Mouse (Mus musculus) gastrocnemius, postnatal 10 days (tissue): ENCODE measurements around the gene Metap2. TPM values are rescaled to one million over a fixed set of nuclear protein-coding genes. Genes with fewer than 3 reads are reported as not detected.

Experiments
- DNase-seq: peaks from one replicate; pipeline ENCODE4 v3.0.0; 2021; ENCODE audit warnings: mixed read lengths
- total RNA-seq, 2 experiments: library from RNA; stranded (reverse); gene quantifications; 2 replicates each; pipeline ENCODE4 v1.2.3; 2021

Gene Metap2
- total RNA-seq, 2 experiments from 2014 or later: 200 to 203 TPM

DNA sequence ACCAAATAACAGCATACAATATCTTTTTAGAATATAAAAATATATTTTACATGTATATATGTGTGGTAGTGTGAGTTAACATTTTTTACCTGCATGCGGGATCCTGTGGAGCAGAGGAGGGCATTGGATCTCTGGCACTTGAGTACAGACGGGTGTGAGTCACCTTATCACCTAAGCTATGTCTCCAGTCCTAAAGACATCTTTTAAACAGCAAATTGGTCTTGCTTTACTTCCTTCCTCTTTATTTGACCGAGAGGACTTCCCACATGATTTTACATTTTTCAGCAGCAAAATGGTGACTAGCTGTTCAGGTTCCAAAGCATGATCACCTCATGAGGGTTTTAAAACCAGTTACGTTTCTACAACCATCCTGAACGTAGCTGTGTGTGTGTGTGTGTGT lies 14.4 kb upstream of the Metap2 start:
- no peak for DNase-seq

DNA sequence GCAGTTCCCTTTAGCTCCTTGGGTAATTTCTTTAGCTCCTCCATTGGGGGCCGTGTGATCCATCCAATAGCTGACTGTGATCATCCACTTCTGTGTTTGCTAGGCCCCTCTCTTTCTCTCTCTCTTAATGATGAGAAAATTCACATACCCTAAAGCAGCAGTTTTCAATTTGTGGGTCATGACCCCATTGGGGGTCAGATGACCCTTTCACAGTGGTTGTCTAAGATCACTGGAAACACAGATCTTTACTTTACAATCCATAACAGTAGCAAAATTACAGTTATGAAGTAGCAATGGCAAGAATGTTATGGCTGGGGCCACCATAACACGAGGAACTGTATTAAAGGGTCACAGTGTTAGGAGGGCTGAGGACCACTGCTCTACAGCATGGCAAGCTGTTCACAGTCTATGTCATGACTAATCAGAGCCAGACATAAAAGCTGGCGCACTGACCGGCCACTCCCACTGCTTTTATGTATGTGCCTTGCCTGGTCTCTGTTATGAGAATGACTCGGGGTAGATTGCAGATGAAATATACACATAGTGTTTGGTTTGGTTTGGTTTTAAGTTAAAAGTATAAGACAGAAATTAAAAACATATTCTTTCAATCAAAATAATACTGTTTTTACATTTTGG lies 13.0 kb upstream of the Metap2 start:
- no peak for DNase-seq

DNA sequence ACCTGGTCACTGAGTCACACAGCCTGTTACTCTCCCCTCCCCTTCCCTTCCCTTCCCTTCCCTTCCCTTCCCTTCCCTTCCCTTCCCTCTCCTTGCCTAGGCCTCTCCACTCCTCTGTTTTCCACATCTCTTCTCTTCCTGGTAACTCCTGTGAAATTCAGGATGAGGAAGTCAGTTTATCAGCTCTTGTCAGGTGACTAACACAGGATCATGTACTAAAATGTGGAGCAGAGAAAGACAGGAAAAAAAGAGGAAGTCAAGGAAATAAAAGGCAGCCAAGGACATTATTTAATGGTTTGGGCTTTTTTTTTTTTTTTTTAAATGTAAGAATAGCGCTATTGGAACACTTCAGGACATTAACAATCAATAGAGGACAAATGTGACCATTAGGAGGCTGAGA lies 12.1 kb upstream of the Metap2 start:
- no peak for DNase-seq

DNA sequence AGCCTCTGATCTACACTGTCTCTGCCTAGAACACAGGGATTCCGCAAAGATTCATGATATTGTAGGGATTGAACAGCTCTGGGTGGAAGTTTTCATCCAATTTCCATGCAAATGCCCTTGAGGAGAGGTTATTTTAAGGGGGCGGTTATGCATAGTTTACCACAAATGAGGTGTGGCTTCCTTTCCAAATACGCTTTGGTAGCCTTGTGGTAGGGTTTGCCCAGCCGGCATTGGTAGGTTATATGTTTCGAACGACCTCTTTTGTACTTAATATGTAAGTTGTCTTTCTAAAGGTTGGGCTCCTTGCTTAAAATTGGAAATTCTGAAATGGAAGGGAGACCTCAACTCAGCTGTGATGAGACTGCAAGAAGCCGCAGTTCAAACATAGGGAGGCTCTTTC lies 11.6 kb upstream of the Metap2 start:
- DNase-seq: no peak

DNA sequence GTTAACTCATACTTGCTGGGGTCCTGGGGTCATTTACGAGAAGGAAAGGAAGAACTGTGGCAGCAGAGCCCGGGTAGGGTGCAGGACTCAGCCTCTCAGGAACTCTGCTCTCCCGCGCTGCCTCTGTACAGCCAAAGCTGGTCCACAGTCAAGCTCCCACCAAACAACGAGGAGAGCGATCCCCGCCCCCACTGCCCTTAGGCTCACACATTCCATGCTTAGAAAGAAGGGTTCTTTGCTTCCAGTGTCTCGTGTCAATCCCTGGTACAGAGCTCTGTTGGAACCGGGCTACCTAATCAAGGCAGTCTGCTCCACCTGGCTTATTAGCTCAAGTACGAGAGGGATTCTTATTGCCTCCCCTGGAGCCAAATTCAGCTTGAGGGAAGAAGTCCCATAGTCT lies 10.5 kb upstream of the Metap2 start:
- DNase-seq: no peak

DNA sequence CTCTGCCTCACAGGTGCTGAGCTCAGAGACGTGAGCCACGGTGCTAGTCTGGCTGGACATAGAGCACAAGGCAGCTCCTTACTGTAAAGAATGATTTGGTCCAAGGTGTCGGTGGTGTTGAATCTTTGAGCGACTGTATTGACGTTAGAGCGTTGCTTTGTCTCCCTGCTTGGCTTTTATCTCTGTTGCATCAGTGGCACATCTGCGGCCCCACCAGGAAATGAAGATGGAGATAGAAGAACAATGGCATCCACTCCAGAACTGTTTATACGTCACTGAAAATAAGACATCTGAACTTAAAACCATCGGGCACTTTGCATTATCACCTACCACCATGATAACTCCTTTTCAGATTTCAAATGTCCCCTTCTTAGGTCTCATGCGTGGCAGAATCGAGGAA lies 3.0 kb upstream of the Metap2 start:
- DNase-seq: no peak

DNA sequence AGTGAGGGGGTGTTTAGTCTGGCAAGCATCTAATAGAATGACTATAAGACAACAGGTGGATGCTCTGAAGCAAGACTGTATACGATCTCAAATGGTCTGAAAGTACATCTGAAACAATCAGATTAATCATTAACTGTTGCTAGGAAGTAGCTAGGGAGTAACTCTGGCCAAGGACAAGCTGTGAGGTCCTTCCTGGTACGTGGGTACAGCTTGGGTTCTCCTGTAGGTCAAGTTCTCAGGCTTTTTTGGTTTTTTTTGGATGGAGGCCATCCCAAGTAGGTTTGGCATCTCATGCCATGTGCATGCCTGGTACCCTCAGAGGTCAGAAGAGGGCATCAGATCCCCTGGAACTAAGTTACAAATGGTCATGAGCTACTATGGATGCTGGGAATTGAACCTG lies 2.4 kb upstream of the Metap2 start:
- no peak for DNase-seq

DNA sequence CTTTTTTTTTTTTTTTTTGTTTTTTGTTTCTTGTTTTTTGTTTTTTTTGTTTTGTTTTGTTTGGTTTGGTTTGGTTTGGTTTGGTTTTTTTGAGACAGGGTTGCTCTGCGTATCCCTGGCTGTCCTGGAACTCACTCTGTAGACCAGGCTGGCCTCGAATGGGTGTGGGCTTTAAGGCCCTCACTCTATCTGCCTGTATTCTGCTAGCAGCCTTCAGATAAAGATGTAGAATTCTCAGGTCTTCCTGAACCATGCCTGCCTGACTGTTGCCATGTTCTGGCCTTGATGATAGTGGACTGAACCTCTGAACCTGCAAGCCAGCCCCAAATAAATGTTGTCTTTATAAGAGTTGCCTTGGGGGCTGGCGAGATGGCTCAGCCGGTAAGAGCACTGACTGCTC lies 4.3 kb downstream of the Metap2 start:
- DNase-seq: no peak

DNA sequence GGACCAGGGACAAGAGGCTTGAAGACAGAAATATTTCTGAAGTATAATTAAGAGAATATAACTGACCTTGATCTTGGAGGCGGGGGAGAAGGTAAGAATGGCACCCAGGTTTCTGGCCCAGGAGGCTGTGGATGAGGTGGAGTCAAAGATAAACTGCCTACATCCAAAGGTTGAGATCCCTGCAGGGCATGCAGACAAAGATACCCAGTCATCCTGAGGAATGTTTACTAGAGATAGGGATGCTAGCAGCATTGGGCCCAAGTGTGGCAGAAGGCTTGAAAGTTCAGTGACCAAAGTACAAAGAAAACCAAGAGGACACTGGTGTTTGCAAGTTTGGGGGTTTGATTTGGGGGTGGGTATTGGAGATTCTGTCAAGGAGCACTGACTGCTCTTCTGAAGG lies 5.9 kb downstream of the Metap2 start:
- no peak for DNase-seq

DNA sequence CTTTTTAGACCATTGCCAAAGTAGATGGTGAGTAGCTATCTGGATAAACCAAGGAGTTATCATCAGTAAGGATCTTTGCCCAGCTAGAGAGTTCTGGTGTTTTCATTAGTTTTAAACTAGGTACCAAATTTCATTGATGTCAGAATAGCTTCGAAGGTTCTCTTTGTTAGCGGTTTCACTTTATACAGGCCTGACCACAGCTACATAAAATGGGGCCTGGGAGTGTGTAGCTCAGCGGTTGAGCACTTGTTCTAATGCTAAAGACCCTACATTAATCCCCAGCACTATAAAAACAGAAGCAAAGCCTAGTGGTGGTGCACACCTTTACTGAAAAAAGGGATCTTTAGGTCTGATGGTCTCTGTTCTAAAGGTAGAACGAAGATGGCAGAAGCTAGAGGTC lies 6.3 kb downstream of the Metap2 start:
- DNase-seq: no peak

DNA sequence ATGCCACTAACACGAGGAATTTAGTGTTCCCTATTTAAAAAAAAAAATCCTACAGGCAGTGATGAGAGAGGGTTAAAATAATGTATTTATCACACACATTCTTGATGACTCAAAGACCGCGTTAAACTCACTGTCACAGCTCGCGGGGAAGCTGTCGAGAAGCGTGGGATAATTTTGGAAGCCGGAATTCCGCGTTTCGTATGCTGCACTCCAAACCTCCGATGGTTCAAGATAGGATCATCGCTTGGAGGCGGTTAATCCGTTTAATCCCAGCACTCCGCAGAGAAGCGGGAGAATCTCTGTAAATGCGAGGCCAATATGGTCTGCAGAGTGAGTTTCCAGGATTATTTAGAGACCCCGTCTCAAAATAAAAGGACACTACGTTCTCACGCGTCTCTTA lies 6.9 kb downstream of the Metap2 start:
- DNase-seq: no peak

DNA sequence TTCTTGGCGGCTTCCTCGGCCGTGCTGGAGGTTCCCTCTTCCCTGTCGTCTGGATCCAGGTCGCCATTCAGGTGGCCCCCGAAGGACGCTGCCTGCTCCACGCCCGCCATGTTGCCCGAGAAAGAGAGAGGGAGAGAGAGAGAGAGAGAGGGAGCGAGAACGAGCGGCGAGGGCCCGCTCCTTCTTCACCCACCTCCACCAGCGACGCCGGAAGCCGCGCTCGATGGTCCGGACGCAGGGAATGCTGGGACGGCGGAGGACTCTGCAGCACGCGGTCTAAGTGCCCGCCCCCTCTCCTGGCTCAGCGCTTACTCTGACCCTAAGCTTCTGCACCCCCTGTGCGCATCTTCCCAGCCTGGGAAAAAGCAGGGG lies 7.3 kb downstream of the Metap2 start:
- DNase-seq: peak; percentile 84

DNA sequence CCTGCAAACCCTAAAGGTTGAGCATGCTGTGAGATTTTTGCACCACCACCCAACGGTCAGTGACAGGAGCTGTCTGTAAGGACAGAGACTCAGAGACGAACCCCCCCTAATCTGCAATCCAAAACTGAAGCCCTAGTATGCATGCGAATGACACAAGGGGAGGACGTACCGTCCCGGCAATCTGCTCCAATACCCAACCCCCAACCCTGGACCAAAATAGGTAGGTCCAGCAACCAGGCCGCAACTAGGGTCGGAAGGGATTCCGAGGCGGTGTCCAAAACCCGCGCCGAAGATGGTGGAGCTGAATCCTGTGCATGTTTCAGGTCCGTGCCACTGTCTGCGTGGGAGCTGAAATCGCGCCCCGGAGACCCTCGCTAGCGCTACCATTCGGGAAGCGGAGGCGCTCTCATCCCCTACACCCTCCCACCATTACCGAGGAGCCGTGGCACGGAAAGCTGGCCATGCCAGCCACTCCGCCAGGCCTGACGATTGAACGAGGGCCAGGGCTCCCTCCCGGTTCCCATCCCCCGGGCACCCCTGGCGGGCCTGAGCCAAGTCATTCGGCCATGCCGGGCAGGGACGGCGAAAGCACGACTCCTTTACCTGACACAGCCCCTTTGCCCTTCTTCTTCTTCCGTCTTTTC lies 7.8 kb downstream of the Metap2 start:
- DNase-seq: peak; percentile 61

DNA sequence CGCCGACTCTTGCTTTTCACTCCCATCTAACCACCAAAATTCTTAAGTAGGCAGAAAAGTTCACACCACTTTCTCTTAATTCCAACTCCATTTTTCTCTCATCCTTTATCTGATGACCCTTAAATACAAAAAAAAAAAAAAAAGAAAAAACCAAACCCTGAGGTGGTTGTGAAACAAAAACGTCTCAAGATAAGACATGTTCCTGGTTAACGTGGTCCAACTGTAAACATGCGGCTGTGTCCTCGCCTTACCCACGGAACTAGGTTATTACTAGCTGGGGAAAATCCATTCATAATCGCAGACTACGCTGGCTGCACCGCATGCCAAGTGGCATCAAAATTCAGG lies 8.3 kb downstream of the Metap2 start:
- no peak for DNase-seq

DNA sequence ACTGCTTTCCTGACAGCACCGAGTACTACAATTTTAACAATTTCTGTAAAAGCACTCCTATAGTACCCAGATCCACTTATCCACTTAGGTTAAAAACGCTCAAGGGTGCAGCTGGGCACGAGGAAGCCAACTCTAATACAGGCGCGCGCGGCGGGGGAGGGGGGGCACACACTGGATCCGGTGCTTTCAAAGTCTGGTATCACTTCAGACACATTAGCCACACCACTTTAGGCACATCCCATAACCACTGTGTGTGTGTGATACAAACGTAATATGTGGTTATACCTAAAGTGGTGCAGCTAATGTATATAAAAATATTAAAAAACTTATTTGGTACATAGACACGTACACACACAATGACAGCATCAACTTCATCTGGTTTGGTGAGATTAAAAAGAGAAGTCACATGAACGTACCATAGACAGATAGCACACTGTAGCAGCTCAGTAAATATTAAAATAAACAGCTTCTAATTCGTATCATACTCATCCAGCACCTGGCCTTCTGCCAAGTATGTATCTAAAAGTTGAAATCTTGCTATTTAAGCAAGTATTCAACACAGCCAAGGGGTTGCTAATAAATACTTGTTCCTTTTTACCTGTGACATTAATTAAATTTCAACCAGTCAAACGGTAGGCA lies 10.9 kb downstream of the Metap2 start:
- DNase-seq: no peak

DNA sequence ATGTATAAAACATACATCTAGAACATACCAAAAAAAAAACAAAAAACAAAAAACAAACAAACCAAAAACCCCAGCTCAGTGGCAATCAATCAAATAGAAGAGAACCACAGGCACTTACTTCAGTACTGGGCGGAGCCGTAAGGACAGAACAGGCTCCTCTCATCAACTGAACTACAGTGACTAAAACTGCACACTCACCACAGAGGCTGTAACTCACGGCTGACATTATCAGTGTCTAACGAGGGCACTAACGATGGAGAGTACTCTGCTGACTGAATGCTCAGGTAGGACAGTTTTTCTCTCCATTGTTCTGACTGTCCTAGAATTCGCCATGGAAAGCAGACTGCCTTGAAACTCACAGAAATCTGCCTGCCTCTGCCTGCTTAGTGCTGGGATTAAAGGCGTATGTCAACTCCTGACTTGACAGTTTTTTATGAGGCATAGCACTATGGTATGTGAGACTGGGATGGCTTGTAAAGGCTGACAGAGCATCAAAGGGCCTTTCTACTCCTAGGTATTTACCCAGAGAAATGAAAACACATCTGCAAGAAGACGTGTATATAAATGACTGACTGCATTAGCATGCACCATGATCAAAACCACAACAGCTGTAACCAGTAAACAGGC lies 14.0 kb downstream of the Metap2 start:
- no peak for DNase-seq

DNA sequence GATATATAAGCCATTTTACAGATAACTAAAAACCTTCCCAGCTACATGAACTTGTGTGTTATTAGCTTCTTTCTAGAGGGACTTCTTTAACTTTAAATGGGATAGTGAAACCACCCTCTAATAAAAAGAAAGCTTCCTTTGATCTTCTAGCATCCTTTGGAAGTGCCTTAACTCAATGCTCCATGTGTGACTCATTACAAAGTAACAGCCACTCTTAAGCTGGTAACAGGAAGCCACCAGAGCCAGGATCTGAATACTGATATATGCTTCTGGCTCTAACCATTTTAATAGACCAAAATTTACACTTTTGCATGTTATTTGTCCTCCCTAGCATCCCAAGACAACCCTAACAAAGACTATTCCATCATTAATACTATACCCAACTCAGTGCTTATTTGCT lies 15.0 kb downstream of the Metap2 start:
- no peak for DNase-seq

DNA sequence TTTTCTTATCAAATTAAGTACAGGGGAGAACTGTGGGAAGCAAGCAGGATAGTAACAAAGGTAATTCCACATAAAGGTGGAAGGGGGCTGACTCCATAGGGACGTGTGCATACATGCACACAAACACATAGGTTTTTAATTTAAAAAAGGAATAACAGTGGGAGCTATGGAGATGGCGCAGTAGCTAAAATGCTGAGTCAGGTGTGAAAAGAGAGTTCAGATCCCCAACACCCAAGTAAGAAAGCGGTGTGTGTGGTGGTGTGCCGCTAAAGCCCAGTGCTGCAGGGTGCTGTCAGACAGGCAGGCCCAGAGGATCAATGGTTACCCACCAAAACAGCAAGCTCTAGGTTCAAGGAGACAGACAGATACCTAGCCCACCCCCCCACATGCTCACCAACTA lies 18.2 kb downstream of the Metap2 start:
- no peak for DNase-seq

DNA sequence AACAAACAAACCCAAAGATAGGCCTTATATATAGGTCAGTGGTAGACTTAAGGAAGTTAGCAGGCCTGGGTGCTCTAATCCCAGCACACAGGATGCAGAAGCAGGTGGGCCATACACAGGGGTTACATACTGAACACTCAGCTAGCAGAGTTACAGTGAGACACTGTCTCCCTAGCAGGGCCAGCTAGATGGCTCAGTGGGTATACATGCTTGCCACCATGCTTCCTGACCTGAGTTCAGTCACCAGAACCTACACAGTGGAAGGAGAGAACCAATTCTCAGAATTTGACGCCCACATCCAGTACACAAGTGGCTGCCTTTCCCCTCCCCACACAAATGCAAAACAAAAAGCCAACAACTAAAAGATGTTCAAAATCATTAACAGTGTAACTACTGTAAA lies 20.1 kb downstream of the Metap2 start:
- DNase-seq: no peak

DNA sequence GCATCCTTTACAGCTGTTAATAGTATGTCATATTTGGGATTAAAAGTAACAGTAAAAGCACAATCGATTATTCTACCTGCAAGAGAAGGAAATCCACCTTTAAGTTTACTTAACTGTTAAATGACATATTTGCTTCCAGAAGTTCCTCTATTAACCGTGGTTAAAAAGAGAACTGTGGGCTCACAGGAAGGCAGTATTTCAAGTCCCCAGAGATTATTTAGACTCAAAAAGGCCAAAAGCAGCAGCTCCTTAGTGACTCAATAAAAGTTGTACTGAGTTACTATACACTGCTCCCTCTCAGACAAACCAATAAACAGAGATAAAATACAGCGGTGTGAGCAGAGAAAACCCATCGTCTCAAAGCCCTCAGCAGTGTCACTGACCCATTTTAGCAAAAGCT lies 28.0 kb downstream of the Metap2 start:
- DNase-seq: no peak

DNA sequence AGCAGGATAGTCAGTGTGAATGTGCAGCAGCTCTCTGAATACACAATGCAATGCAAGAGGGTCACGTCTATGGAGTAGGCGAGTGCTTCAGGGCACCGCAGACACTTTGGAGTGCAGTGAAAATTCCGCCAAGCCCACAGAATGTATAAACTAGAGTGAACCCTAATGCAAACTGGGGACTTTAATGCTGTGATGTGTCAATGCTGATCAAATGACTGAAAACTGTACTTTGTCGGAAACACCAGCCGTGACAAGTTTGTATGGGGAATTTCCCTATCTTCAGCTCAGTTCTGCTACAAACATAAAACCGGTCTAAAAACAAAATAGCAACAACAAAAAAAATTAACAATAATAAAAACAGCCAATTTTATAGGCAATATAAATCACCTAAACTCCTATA lies 28.5 kb downstream of the Metap2 start:
- DNase-seq: no peak

DNA sequence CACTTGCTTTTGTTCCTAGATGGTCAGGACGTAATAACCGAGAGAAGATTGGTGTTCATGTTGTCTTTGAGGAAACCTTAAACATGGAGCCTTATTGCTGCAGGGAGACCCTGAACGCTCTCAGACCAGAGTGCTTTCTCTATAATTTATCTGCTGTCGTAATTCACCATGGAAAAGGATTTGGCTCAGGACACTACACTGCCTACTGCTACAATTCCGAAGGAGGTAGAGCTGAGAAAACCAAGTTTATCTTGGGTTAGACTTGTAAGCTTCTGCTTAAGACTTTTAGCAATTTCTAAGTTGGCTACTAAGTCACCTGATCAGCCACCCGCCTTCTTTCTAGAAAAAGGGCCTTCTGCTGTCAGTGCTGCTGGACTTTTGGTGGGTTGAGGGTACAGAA lies 40.8 kb downstream of the Metap2 start:
- no peak for DNase-seq

DNA sequence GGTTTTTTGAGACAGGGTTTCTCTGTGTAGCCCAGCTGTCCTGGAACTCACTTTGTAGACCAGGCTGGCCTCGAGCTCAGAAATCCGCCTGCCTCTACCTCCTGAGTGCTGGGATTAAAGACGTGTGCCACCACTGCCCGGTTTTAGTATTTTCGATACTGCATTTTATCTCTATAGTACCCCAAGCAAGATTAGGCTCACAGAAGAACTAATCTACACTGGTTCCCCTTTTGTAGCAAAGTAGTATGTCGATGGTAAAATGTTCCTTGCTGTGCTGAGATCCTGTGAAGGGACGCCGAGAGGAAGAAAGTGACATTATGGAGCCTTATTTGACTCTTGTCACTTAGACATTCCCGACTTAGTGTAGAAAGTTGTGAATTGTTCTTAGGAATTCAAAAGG lies 41.8 kb downstream of the Metap2 start:
- DNase-seq: no peak

DNA sequence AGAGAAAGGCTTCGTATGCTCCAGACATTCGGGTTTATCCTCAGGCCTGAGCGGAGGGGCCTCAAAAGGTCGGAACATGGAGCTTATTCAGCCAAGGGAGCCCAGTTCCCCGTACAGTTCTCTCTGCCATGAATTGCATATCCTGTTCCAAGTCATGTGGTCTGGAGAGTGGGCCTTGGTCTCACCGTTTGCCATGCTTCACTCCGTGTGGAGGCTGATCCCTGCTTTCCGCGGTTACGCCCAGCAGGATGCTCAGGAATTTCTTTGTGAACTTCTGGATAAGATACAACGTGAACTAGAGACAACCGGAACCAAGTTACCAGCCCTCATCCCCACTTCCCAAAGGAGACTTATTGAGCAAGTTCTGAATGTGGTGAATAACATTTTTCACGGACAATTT lies 50.2 kb downstream of the Metap2 start:
- no peak for DNase-seq
